Mouse (Mus musculus) right cerebral cortex, postnatal 36 days (tissue): ENCODE measurements around the gene Cenpj.
A peak's percentile ranks its signal among the peaks of the same experiment; 100 is the strongest.

ENCODE experiments used
- DNase-seq, 2 experiments: peaks; one replicate each; pipeline ENCODE4 v3.0.0; 2022; ENCODE audit warnings: low spot score in 2 of 2, mixed read lengths in 1 of 2

Cenpj gene

GRCm38 (mm10) chr14:56575416-56575815 is at the start of gene Cenpj, which contains the start of gene Parp4:
TSS of gene Cenpj (minus strand) at chr14:56575425.
TSS of gene Parp4 (plus strand) at chr14:56575619.
- DNase-seq, result peak; percentile 6 to 38

DNA sequence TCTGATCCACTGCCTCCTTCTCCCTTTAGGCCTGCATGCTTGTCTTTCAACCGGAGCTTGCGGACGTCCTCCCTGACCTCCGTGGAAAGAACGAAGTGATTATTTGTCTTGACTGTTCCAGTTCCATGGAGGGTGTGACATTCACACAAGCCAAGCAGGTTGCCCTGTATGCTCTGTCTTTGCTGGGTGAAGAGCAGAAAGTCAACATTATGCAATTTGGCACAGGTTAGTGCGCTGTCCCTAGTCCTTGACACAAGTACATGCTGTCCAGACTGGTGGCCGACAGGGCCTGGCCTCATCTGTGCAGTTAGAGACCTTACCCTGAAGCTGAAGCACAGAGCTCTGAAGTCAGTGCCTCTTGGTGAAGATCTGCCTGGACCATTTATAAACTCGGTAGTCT is 45.2 kb upstream of the Cenpj start:
- no peak for DNase-seq

- DNase-seq, result no peak
Measured at GRCm38 (mm10) chr14:56617470-56617869, 42.2 kb upstream of the Cenpj start.

- DNase-seq, result no peak
Measured at GRCm38 (mm10) chr14:56613212-56613611, 38.0 kb upstream of the Cenpj start.

GRCm38 (mm10) chr14:56605136-56605535 is 29.9 kb upstream of the Cenpj start:
- DNase-seq, result no peak

DNA sequence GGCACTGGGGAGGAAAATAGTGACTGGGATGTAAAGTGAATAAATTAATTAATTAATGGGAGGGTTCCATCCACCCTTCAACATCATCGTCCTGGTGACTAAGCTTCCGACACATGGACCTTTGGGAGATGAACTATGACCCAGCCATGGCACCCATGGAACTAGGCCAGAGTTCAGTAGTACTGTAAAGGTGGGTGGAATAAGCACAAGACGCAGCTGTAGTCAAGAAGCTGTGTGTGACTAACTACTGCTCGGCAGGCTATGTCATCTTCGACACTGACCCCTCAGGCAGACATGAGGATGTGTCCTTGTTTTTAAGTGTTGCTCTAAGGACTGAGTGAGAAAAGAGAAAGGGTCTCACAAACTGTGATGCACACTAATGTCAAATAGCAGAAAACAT is 29.2 kb upstream of the Cenpj start:
- no peak for DNase-seq

GRCm38 (mm10) chr14:56602069-56602468 is 26.8 kb upstream of the Cenpj start:
- DNase-seq, result no peak

DNA sequence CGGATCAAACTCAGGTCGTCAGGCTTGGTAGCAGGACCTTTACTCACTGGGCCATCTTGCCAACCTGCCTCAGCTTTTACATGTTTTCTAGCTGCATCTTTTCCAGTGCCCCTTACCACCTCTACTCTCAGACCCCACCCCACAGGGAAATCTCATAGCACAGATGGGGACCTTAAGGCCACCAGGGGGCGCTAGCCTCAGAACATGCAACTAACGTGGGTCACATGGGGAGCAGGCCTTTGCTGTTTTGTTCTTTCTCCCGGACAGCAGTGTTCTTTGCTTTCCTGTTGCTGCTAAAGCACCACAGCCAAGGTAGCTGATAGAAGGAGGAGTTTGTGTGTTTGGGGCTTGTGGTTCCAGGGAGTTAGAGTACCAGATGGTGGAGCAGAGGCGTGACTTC is 23.5 kb upstream of the Cenpj start:
- no peak for DNase-seq

DNA sequence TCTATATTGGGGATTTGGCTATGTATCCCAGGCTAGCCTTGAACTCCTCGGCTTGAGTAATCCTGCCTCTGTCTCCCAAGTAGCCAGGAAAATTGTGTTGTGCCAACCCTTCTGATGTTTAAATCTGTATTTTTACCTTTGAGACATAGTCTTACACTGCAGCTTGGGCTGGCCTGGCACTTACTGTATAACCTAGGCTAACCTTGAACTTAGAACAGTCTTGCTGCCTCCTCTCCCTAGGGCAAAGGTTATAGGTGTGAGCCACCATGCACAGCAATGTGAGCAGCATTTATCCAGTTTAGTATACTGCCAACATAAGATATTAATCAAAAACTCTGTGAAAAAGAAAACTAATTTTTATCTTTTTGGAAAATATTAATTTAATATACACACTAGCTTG is 19.6 kb upstream of the Cenpj start:
- DNase-seq, result no peak

- DNase-seq, result no peak
Measured at GRCm38 (mm10) chr14:56592191-56592590, 17.0 kb upstream of the Cenpj start.

DNA sequence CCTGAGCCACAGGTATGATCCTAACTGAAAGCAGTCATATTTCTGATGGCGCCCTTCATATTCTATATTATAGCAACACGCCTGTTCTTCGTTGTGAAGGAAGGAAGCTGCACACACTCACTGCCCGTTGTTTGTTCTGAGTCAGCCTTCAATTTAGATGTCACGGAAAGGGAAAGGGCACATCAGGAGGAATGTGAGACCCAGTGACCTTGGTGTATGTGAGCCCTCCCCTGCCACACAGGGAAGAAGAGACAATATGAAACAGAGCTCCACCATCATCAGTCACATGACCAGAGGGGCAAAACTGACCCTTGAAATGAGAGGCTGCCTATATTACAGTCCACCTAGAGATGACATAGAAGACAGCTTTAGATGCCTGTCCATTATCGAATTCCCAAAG is 7.1 kb upstream of the Cenpj start:
- no peak for DNase-seq

GRCm38 (mm10) chr14:56581117-56581516 is 5.9 kb upstream of the Cenpj start:
- no peak for DNase-seq

- DNase-seq, result no peak
Measured at GRCm38 (mm10) chr14:56579011-56579410, 3.8 kb upstream of the Cenpj start.

GRCm38 (mm10) chr14:56575969-56576901 is 1.0 kb upstream of the Cenpj start:
- DNase-seq, result no peak

GRCm38 (mm10) chr14:56572546-56572945 is 2.7 kb downstream of the Cenpj start:
- DNase-seq, result no peak

- peak; percentile 94 to 95 for DNase-seq
Measured at GRCm38 (mm10) chr14:56571310-56572093, 3.7 kb downstream of the Cenpj start.

DNA sequence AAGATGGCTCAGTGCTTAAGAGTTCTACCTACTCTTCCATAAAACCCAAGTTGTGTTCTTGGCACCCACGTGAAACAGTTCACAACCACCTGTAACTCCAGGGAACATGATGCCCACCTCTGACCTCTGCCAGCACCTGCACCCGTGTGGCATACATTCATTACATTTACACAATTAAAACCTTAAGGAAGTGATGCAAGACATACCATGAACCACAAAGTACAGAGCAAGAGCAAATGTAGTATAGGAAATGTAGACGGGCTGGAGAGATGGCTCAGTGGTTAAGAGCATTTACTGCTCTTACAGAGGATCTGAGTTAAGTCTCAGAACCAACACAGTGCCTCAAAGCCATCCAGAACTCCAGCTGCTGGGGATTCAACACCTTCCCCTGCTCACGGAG is 6.2 kb downstream of the Cenpj start:
- no peak for DNase-seq

- no peak for DNase-seq
Measured at GRCm38 (mm10) chr14:56567476-56567875, 7.7 kb downstream of the Cenpj start.

- DNase-seq, result no peak
Measured at GRCm38 (mm10) chr14:56559134-56559533, 16.1 kb downstream of the Cenpj start.

GRCm38 (mm10) chr14:56554716-56555115 is 20.5 kb downstream of the Cenpj start:
- no peak for DNase-seq

- no peak for DNase-seq
Measured at GRCm38 (mm10) chr14:56553331-56553730, 21.9 kb downstream of the Cenpj start.

GRCm38 (mm10) chr14:56552924-56553323 is 22.3 kb downstream of the Cenpj start:
- no peak for DNase-seq

DNA sequence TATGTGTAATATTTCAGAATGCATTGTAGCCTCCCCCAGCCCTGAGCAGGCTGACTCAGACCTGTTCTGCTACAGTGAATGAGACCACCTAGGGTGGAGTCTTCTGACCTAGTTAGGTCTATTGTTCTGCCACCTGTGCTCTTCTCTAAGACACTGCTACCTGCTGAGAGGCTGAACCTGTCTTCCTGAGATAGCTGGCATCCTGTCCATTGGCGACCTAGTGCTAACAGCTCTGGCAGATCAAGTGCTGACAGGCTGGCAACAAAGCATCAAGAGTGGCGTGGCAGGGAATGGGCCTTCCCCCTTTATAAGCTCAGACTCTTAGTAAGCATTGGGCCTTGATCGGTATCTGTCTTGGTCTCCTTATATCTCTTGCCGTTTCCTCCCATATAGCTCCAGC is 24.3 kb downstream of the Cenpj start:
- DNase-seq, result no peak
